Mouse (Mus musculus): Measurements from ENCODE around the gene Phb. TPM values are rescaled to one million over a fixed set of nuclear protein-coding genes. Genes with fewer than 3 reads are reported as not detected.

The Phb gene
- polyA plus RNA-seq, 1 experiment from 2014 or later, result 200 TPM

DNA sequence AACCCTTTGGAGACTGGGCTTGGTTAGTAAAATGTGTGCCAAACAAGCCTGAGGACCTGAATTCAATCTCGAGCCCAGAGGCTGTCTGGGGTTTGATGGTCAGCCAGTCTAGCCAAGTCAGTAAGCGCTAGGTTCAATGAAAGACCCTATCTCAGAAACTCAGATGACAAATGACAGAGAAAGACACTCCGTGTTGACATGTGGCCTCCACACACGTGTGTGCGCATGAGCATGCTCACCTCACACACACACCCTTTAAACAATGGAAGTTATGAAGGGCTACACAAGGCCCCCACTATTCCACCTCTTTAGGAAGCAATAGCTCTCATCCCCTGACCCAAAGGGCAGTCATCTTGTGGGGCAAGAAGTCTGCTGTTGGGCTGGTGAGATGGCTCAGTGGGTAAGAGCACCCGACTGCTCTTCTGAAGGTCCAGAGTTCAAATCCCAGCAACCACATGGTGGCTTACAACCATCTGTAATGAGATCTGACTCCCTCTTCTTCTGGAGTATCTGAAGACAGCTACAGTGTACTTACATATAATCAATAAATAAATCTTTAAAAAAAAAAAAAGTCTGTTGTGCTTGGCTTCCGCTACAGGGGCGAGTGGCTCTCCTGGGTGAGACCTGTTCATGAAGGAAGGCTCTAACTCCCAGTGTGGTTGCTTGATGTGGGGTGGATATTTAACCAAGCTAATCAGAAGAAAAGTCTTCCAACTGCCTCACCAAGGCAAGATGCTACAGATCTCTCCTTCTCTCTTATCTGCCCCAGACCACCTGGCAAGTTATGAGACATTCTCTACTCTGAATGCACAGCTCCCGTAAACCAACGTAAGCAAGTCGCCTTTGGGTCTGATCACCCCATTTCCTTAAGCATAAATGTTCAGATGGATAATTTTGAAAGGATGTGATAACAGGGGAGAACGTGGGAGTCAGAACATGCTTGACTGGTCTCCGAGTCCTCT lies 34.3 kb downstream of the Phb start:
- ATAC-seq (ENCODE audit: low FRiP score) (no peak), DNase-seq (ENCODE audit: low spot score) (no peak)
- H3K27me3 ChIP-seq (ENCODE audit: control insufficient read depth, insufficient read depth, low read length), result no peaks in the 10 kb centered on the region
- H3K27ac ChIP-seq, result no peak overlapping the region
- no peaks in the 10 kb centered on the region for H3K36me3 ChIP-seq (replicated peaks; ENCODE audit: control insufficient read depth, insufficient read depth)
- 94% methylated on average over 13 of the region's 13 CpGs for WGBS
- H3K4me1 ChIP-seq (replicated peaks; ENCODE audit: control insufficient read depth, insufficient read depth, low read length), result no peaks in the 10 kb centered on the region
- no peak overlapping the region for H3K9ac ChIP-seq
- no peak overlapping the region for H3K4me2 ChIP-seq (replicated peaks)
- no peak overlapping the region for H3K4me3 ChIP-seq (replicated peaks; ENCODE audit: low read length)
- no peaks in the 10 kb centered on the region for H3K9me3 ChIP-seq (ENCODE audit: control insufficient read depth, low read length)

DNA sequence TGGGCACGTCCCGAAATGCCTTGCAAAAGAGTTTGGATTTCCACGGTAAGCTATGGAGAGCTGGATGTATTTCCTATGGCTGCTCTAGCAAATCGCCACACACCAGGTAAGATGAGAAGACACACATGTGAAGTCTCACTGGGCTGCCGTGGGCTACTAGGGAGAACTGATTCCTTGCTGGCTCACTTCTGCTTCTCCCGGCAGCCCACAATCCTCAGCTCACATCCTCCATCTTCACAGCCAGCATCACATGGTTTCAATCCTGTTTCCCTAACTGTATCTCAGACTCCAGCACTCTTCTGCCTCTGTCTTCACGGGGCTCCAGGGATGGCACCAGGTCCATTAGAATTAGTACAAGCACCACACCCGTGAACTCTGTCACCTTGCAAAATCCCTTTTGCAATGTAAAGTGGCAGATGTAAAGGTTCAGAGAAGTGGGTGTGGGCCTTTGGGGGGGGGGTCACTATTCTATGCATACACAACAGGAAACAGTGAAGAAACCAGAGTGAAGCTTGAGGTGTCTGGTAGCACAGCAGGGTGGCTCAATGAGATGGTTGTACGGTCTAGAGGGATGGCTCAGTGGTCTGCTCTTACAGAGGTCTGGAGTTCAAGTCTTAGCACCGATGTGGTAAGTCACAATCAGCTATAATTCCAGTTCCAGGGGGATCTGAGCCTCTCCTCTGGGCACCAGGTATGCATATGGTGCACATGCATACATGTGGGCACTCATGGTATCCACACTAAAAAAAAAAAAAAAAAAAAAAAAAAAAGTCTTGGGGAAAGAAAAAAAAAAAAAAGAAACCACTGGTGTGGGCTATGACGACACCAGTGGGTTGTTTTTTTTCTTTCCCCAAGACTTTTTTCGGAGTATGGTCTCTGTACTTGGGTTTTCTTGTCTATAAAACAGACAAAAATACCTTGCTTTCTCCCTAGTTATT lies 37.5 kb downstream of the Phb start:
- Histone ChIP-seq H3K27ac (no peak overlapping the region), H3K9me3 (ENCODE audit: control insufficient read depth, low read length) (no peaks in the 10 kb centered on the region), H3K4me2 (replicated peaks) (no peak overlapping the region), H3K4me3 (replicated peaks; ENCODE audit: low read length) (no peak overlapping the region), H3K27me3 (ENCODE audit: control insufficient read depth, insufficient read depth, low read length) (no peaks in the 10 kb centered on the region), H3K9ac (no peak overlapping the region), H3K4me1 (replicated peaks; ENCODE audit: control insufficient read depth, insufficient read depth, low read length) (no peaks in the 10 kb centered on the region), H3K36me3 (replicated peaks; ENCODE audit: control insufficient read depth, insufficient read depth) (no peaks in the 10 kb centered on the region)
- 90% methylated on average over 12 of the region's 12 CpGs for WGBS
- DNase-seq (ENCODE audit: low spot score) (no peak), ATAC-seq (ENCODE audit: low FRiP score) (no peak)

DNA sequence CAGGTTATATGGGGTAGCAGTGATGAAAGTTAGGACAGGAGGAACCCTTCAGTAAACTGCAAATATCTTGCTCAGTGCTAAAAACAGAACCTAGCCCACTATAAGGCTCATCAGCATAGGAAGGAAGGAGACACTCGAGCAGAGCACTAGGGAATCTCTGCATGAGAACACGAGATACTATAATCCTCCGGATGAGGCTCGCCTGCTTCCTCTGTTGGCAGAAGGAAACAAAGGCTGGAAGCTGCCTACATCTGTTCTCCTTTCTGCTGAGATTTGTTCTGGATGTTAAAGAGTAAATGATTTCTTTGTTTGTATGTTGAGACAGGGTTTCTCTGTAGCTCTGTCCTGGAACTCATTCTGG lies 38.2 kb downstream of the Phb start:
- no peak overlapping the region for H3K27ac ChIP-seq
- WGBS, result 65% methylated on average over 4 of the region's 4 CpGs

DNA sequence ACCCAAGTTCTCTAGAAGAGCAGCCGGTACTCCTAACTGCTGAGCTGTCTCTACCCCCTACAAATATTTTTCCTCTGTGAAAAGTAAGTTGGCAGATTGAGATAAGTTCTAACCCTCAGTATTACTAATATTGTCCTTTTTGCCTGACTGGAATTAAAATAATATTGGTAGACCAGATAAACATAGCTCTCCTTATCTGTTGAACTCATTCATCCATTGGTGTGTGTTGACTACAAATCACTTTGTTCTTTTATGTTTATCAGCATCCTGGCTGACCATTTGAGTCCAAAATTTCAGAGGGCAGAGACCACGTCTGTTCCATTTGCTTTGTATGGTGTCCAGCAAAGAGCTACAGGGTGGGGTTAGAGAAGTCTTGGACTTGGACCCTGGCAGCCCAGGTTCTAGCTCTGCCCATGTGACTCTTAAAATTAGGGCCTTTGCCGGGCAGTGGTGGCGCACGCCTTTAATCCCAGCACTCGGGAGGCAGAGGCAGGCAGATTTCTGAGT lies 42.8 kb downstream of the Phb start:
- WGBS, result 93% methylated on average over 6 of the region's 6 CpGs
- Histone ChIP-seq H3K4me1 (replicated peaks; ENCODE audit: control insufficient read depth, insufficient read depth, low read length) (peaks cover 2% of the 10 kb centered on the region), H3K9ac (no peak overlapping the region), H3K9me3 (ENCODE audit: control insufficient read depth, low read length) (no peaks in the 10 kb centered on the region), H3K36me3 (replicated peaks; ENCODE audit: control insufficient read depth, insufficient read depth) (no peaks in the 10 kb centered on the region), H3K4me3 (replicated peaks; ENCODE audit: low read length) (no peak overlapping the region), H3K4me2 (replicated peaks) (no peak overlapping the region), H3K27ac (no peak overlapping the region), H3K27me3 (ENCODE audit: control insufficient read depth, insufficient read depth, low read length) (no peaks in the 10 kb centered on the region)
- ATAC-seq (ENCODE audit: low FRiP score) (no peak), DNase-seq (ENCODE audit: low spot score) (no peak)

More for the DNA sequence above, 38.2 kb downstream of the Phb start:
- DNase-seq (ENCODE audit: low spot score), result no peak
- H3K9ac ChIP-seq, result no peak overlapping the region
- no peaks in the 10 kb centered on the region for H3K9me3 ChIP-seq (ENCODE audit: control insufficient read depth, low read length)
- no peaks in the 10 kb centered on the region for H3K36me3 ChIP-seq (replicated peaks; ENCODE audit: control insufficient read depth, insufficient read depth)
- H3K27me3 ChIP-seq (ENCODE audit: control insufficient read depth, insufficient read depth, low read length), result no peaks in the 10 kb centered on the region
- no peak for ATAC-seq (ENCODE audit: low FRiP score)
- no peak overlapping the region for H3K4me3 ChIP-seq (replicated peaks; ENCODE audit: low read length)
- H3K4me1 ChIP-seq (replicated peaks; ENCODE audit: control insufficient read depth, insufficient read depth, low read length), result no peaks in the 10 kb centered on the region
- no peak overlapping the region for H3K4me2 ChIP-seq (replicated peaks)

DNA sequence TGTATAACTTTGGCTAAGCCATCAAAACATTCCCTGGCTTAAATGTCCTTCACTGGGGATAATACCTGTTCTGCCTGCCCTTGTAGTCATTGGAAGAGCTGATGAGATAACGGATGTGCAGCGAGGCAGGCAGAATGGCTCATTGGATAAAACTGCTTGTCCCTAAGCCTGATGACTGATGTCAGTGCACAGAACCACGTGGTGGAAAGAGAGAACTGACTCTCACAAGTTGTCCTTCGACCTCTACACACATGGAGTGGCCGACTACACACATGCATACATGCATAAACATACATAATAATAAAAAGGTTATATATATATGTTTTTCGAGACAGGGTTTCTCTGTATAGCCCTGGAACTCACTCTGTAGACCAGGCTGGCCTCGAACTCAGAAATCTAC lies 43.7 kb downstream of the Phb start:
- Histone ChIP-seq H3K4me3 (replicated peaks; ENCODE audit: low read length) (no peak overlapping the region), H3K9ac (no peak overlapping the region), H3K4me2 (replicated peaks) (no peak overlapping the region), H3K27ac (no peak overlapping the region), H3K4me1 (replicated peaks; ENCODE audit: control insufficient read depth, insufficient read depth, low read length) (peaks cover 10% of the 10 kb centered on the region), H3K9me3 (ENCODE audit: control insufficient read depth, low read length) (no peaks in the 10 kb centered on the region), H3K27me3 (ENCODE audit: control insufficient read depth, insufficient read depth, low read length) (no peaks in the 10 kb centered on the region), H3K36me3 (replicated peaks; ENCODE audit: control insufficient read depth, insufficient read depth) (no peaks in the 10 kb centered on the region)
- ATAC-seq (ENCODE audit: low FRiP score) (no peak), DNase-seq (ENCODE audit: low spot score) (no peak)
- 82% methylated on average over 7 of the region's 7 CpGs for WGBS

DNA sequence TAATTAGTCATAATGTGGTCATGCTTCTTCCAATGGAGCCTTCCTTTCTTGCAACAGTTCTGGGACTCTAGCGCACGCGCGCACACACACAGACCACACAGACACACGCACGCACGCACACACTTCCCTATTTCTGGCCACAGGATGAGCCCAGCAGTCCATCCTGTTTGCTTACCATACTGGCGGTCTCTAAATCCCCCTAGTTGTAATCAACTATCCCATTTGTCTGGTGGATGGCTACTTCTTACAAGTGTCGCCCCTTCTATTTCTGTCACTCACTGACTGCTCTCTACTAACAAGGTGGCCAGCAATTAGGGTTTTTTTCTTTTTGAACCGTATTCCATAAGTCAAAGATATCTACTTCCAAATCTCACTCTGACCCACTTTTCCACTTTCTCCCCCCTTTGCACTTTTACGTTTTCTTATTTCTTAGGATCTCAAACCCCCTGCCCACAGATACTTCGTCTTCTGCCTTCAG lies 45.4 kb downstream of the Phb start:
- DNase-seq (ENCODE audit: low spot score), result peak; percentile 48
- no peaks in the 10 kb centered on the region for H3K36me3 ChIP-seq (replicated peaks; ENCODE audit: control insufficient read depth, insufficient read depth)
- peak overlapping the region; percentile 97; the same call in 1 of the 2 replicates for H3K9ac ChIP-seq
- peak overlapping the region; percentile 96 for H3K4me3 ChIP-seq (replicated peaks; ENCODE audit: low read length)
- peak; percentile 13; the same call in 1 of the 2 replicates for ATAC-seq (ENCODE audit: low FRiP score)
- 27% methylated on average over 12 of the region's 12 CpGs for WGBS
- peak overlapping the region; percentile 75 for H3K4me2 ChIP-seq (replicated peaks)
- no peaks in the 10 kb centered on the region for H3K27me3 ChIP-seq (ENCODE audit: control insufficient read depth, insufficient read depth, low read length)
- peak overlapping the region; percentile 97 for H3K27ac ChIP-seq
- no peaks in the 10 kb centered on the region for H3K9me3 ChIP-seq (ENCODE audit: control insufficient read depth, low read length)
- H3K4me1 ChIP-seq (replicated peaks; ENCODE audit: control insufficient read depth, insufficient read depth, low read length), result peaks cover 20% of the 10 kb centered on the region

DNA sequence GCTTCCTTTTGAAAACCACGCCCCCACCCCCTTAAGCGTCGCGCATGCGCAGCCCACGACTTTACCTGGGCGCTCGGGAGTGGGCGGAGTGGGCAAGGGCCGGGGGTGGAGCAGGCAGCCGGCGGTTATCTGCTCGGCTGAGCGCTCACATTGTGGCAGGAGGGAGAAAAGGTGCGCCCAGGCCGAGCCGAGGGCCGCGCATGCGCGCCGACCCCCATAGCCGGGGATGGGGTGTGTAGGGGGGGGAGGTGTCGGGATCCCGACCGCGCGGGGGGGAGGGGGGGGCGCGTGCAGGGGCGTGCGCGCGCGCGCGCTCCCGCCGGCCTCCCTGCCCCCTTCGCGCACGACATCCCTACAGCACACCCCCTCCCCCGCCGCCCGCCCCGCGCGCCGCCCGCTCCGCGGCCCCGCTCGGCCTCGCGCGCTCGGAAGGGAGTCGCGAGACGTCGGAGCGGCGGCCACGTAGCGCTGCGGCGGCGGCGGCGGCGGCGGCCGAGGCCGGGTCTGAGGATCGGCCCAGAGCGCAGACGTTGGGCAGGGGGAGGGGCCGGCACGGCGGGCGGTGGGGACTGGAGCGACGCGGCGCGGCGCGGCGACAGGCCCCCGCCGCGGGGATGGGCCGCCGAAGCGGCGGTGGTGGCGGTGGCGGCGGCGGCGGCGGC lies 45.9 kb downstream of the Phb start, which contains the start of gene Zfp652:
Gene Zfp652 (plus strand): TSS at position 111 of the 662 bp plus-strand sequence.
- Histone ChIP-seq H3K9me3 (ENCODE audit: control insufficient read depth, low read length) (no peaks in the 10 kb centered on the region), H3K36me3 (replicated peaks; ENCODE audit: control insufficient read depth, insufficient read depth) (no peaks in the 10 kb centered on the region), H3K4me2 (replicated peaks) (peak within 1 kb of the TSS; percentile 75), H3K27ac (peak within 1 kb of the TSS; percentile 97), H3K4me3 (replicated peaks; ENCODE audit: low read length) (peak within 1 kb of the TSS; percentile 96), H3K9ac (peak within 1 kb of the TSS; percentile 97), H3K27me3 (ENCODE audit: control insufficient read depth, insufficient read depth, low read length) (no peaks in the 10 kb centered on the region), H3K4me1 (replicated peaks; ENCODE audit: control insufficient read depth, insufficient read depth, low read length) (peaks cover 20% of the 10 kb centered on the region)
- DNase-seq (ENCODE audit: low spot score) (peak; percentile 89), ATAC-seq (ENCODE audit: low FRiP score) (peak; percentile 91)
- under 1% methylated on average over 41 of the region's 103 CpGs for WGBS

DNA sequence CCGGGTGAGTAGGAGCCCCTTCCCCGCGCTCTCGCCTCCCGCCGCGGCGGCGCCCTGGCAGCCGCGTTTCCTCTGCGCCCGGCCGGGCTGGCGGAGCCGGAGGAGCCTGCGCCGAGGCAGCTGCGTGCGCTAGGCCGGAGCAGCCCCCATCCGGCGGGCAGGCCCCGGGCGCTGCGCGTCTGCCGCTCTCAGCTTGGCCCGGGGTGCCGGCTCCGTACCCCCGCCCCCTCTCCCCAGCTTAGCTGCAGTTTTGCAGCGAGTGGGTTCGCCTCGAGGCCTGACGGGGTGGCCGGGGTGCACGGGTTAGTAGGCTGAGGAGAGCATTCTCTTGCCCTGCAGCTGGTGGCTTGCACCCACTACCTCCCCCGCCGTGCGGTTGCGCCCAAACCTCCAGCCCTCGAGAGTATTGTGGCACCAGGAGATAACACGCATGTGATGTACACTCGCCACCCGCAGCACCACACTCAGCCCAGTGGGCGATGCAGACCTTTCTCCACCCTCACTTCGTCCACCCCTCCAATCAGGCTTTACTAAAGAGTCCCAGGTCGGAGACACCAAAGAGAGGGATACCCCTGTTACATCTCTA lies 46.6 kb downstream of the Phb start:
- Histone ChIP-seq H3K27ac (peak overlapping the region; percentile 97), H3K27me3 (ENCODE audit: control insufficient read depth, insufficient read depth, low read length) (no peaks in the 10 kb centered on the region), H3K9me3 (ENCODE audit: control insufficient read depth, low read length) (no peaks in the 10 kb centered on the region), H3K36me3 (replicated peaks; ENCODE audit: control insufficient read depth, insufficient read depth) (no peaks in the 10 kb centered on the region), H3K4me2 (replicated peaks) (peak overlapping the region; percentile 75), H3K4me3 (replicated peaks; ENCODE audit: low read length) (peak overlapping the region; percentile 96), H3K9ac (peak overlapping the region; percentile 97), H3K4me1 (replicated peaks; ENCODE audit: control insufficient read depth, insufficient read depth, low read length) (peaks cover 20% of the 10 kb centered on the region)
- ATAC-seq (ENCODE audit: low FRiP score) (peak; percentile 58), DNase-seq (ENCODE audit: low spot score) (peak; percentile 26)
- 0% methylated on average over 37 of the region's 49 CpGs for WGBS

Measured in hindbrain, embryonic 14.5 days (tissue).